Mouse (Mus musculus) ES-Bruce4 (cell line): Measurements from ENCODE around the gene Bpi. TPM values are rescaled to one million over a fixed set of nuclear protein-coding genes. Genes with fewer than 3 reads are reported as not detected.

ENCODE experiments used
- H3K27ac ChIP-seq: 2 replicates; pipeline ENCODE4 v1.5.1; 2012; ENCODE audit warnings: low read length, inconsistent platforms; ENCODE audit not compliant: insufficient read depth
- H3K27me3 ChIP-seq: 2 replicates; pipeline ENCODE4 v1.6.1; 2012; ENCODE audit warnings: mild to moderate bottlenecking, low read length, inconsistent platforms; ENCODE audit not compliant: control insufficient read depth, poor library complexity, insufficient read depth, severe bottlenecking
- H3K36me3 ChIP-seq: 2 replicates; pipeline ENCODE4 v1.6.1; 2012; ENCODE audit warnings: inconsistent platforms, mild to moderate bottlenecking, low read length, moderate library complexity; ENCODE audit not compliant: control insufficient read depth, poor library complexity, insufficient read depth, severe bottlenecking
- H3K4me1 ChIP-seq: one replicate; pipeline ENCODE4 v1.8.1; 2011; ENCODE audit warnings: low read length; ENCODE audit not compliant: control insufficient read depth, insufficient read depth
- H3K4me3 ChIP-seq: 2 replicates; pipeline ENCODE4 v1.5.1; 2011; ENCODE audit warnings: low read depth, mild to moderate bottlenecking, low read length
- H3K9ac ChIP-seq: 2 replicates; pipeline ENCODE4 v1.6.1; 2012; ENCODE audit warnings: low read depth, mild to moderate bottlenecking, inconsistent platforms; ENCODE audit not compliant: poor library complexity, severe bottlenecking
- H3K9me3 ChIP-seq: replicated peaks from 2 replicates; pipeline ENCODE4 v1.6.1; 2012; ENCODE audit warnings: mild to moderate bottlenecking, low read length, inconsistent platforms; ENCODE audit not compliant: control insufficient read depth, poor library complexity, insufficient read depth, severe bottlenecking
- CTCF ChIP-seq: IDR thresholded peaks from one replicate; pipeline ENCODE4 v1.8.1; 2011; ENCODE audit warnings: low read depth, low read length
- EP300 ChIP-seq: IDR thresholded peaks from 2 replicates; pipeline ENCODE4 v1.6.1; 2011; ENCODE audit warnings: low read depth, low read length; ENCODE audit not compliant: insufficient read depth
- POLR2A ChIP-seq: IDR thresholded peaks from one replicate; pipeline ENCODE4 v1.8.1; 2011; ENCODE audit warnings: low read length; ENCODE audit not compliant: insufficient read depth
- polyA plus RNA-seq: library from polyadenylated mRNA; stranded (reverse); fragments of >200 nt; gene quantifications from 2 replicates; pipeline ENCODE4 v1.2.4, GENCODE M21; 2011; ENCODE audit warnings: low read depth; ENCODE audit not compliant: missing spikeins, insufficient read depth, insufficient read length

Bpi gene
- polyA plus RNA-seq, 1 experiment, result not detected

- no peak for TF ChIP-seq EP300
- no peak for TF ChIP-seq CTCF
- no peak for TF ChIP-seq POLR2A
- no peak overlapping the region for H3K27ac ChIP-seq
Measured at GRCm38 (mm10) chr2:158302807-158303206, 44.9 kb downstream of the Bpi start.

DNA sequence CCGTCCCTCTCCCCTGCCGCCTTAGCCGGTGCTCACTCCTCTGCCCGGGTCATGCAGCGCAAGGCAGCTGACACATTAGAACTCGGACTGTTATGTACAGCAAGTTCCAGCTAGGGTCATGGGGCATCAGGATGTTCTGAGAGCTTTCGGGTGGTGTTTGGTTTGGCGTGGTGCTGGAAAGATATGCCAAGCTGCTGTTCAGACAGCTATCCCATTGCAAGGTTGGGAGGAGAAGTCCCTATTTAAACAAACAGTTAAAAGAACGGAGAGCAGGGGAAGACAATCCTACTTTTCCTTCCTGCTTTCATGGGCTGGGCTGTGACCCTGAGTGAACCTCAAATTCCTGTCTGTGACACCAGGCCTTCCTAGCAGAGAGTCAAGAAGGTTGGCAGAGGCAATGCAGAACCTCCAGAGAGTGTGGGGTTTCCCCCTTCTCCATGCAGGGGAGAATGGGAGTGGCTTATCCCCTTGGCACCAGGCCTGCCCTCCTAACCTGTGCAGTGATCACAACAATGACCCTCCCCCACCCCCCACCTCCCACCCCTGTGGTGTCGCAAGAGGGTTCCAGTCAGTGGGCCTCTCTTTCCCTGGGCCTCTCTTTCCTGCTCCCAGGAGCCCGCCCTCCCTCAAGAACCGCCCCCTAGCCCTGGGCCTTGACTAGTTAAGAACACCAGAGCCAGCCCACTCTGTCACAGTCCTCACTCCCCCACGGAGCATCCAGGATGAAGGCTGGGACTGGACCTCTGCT is 48.2 kb downstream of the Bpi start, which contains the start of gene Lbp:
Gene Lbp, plus strand, starts transcription at position 546 of the 748 bp plus-strand sequence.
- Histone ChIP-seq H3K9ac (no peak within 1 kb of the TSS), H3K27me3 (no peaks in the 10 kb centered on the region), H3K36me3 (no peaks in the 10 kb centered on the region), H3K4me1 (no peaks in the 10 kb centered on the region), H3K27ac (no peak within 1 kb of the TSS), H3K9me3 (no peaks in the 10 kb centered on the region), H3K4me3 (no peak within 1 kb of the TSS; the same call in 1 of the 2 replicates)
- TF ChIP-seq POLR2A (no peak), CTCF (no peak), EP300 (no peak)

More at GRCm38 (mm10) chr2:158302807-158303206, 44.9 kb downstream of the Bpi start:
- Histone ChIP-seq H3K9ac (no peak overlapping the region), H3K4me1 (no peaks in the 10 kb centered on the region), H3K36me3 (no peaks in the 10 kb centered on the region), H3K27me3 (no peaks in the 10 kb centered on the region), H3K9me3 (no peaks in the 10 kb centered on the region), H3K4me3 (no peak overlapping the region)

- Histone ChIP-seq H3K4me3 (no peak overlapping the region; the same call in 1 of the 2 replicates), H3K36me3 (no peaks in the 10 kb centered on the region), H3K4me1 (no peaks in the 10 kb centered on the region), H3K27ac (no peak overlapping the region), H3K9me3 (no peaks in the 10 kb centered on the region), H3K9ac (no peak overlapping the region), H3K27me3 (no peaks in the 10 kb centered on the region)
- TF ChIP-seq EP300 (no peak), CTCF (no peak), POLR2A (no peak)
Measured at GRCm38 (mm10) chr2:158306696-158307049, 48.8 kb downstream of the Bpi start.

- no peak overlapping the region for H3K27ac ChIP-seq
- no peaks in the 10 kb centered on the region for H3K4me1 ChIP-seq
- TF ChIP-seq EP300, result no peak
- no peak for TF ChIP-seq POLR2A
- no peak for TF ChIP-seq CTCF
- H3K9me3 ChIP-seq, result no peaks in the 10 kb centered on the region
- no peaks in the 10 kb centered on the region for H3K36me3 ChIP-seq
- no peaks in the 10 kb centered on the region for H3K27me3 ChIP-seq
- no peak overlapping the region for H3K4me3 ChIP-seq
- no peak overlapping the region for H3K9ac ChIP-seq
Measured at GRCm38 (mm10) chr2:158308276-158308675, 50.4 kb downstream of the Bpi start.

DNA sequence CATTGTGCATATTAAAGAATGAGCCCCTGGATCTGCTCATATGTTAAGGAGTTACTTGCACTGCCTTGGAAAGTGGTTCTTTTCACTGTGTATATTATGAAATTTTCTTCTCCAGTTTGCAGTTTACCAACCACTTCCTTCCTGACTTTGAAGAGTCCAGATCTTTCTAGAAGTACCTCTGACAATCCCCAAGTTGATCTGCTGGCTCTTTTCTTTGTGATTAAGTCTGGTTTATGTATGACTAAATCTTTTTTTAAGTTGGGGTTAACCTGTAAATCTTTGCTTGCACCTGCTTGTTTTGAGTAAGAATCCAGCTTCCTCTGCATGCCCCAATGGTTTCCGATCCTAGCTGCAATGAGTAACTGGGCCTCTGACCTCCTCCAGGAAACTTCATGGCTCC is 55.2 kb downstream of the Bpi start:
- Histone ChIP-seq H3K36me3 (no peaks in the 10 kb centered on the region), H3K4me1 (no peaks in the 10 kb centered on the region), H3K9ac (no peak overlapping the region), H3K9me3 (no peaks in the 10 kb centered on the region), H3K27me3 (no peaks in the 10 kb centered on the region), H3K4me3 (no peak overlapping the region), H3K27ac (no peak overlapping the region)
- TF ChIP-seq EP300 (no peak), POLR2A (no peak), CTCF (no peak)

- H3K36me3 ChIP-seq, result no peaks in the 10 kb centered on the region
- no peaks in the 10 kb centered on the region for H3K27me3 ChIP-seq
- no peaks in the 10 kb centered on the region for H3K4me1 ChIP-seq
- no peaks in the 10 kb centered on the region for H3K9me3 ChIP-seq
- TF ChIP-seq POLR2A (no peak), CTCF (peak; percentile 65)
- H3K9ac ChIP-seq, result no peak overlapping the region
- no peak overlapping the region for H3K27ac ChIP-seq
- no peak overlapping the region for H3K4me3 ChIP-seq
Measured at GRCm38 (mm10) chr2:158316371-158316770, 58.5 kb downstream of the Bpi start.
